Mouse (Mus musculus) spleen, postnatal 4 days (tissue): Measurements from ENCODE around the gene Ccnb1ip1.

ENCODE experiments used
- DNase-seq, 2 experiments: peaks; one replicate each; pipeline ENCODE4 v3.0.0; 2022; ENCODE audit warnings: low spot score in 2 of 2

Ccnb1ip1 gene

GRCm38 (mm10) chr14:50784391-50785250 lies 22.9 kb downstream of the Ccnb1ip1 start:
- DNase-seq, result no peak

GRCm38 (mm10) chr14:50782166-50782565 lies 25.4 kb downstream of the Ccnb1ip1 start:
- DNase-seq, result no peak

GRCm38 (mm10) chr14:50771342-50771741 lies 36.2 kb downstream of the Ccnb1ip1 start:
- DNase-seq, result no peak

- no peak for DNase-seq
Measured at GRCm38 (mm10) chr14:50765736-50766135, 41.8 kb downstream of the Ccnb1ip1 start.

- DNase-seq, result no peak
Measured at GRCm38 (mm10) chr14:50758416-50759085, 49.0 kb downstream of the Ccnb1ip1 start.

- DNase-seq, result no peak
Measured at GRCm38 (mm10) chr14:50744994-50745393, 62.5 kb downstream of the Ccnb1ip1 start, which contains the start of gene Olfr749. Gene Olfr749, minus strand, starts transcription at chr14:50745094.

DNA sequence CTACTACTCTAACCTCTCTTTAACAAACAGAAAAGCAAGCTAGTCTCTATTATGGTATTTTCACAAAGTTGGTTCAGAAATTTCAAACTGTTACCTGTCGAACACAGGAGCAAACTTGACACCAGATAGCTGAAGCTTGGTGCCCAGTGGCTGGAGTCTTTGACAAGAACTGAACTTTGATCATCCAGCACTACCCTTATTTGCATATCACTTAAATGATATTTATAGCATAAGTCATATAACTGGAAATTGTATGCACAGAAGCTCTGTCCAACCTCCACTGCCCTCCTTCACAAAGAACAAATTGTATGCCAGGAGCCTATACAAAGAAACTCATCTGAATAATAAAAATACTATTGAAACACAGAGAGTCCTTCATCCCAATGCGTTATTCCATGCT lies 65.9 kb downstream of the Ccnb1ip1 start:
- DNase-seq, result no peak

DNA sequence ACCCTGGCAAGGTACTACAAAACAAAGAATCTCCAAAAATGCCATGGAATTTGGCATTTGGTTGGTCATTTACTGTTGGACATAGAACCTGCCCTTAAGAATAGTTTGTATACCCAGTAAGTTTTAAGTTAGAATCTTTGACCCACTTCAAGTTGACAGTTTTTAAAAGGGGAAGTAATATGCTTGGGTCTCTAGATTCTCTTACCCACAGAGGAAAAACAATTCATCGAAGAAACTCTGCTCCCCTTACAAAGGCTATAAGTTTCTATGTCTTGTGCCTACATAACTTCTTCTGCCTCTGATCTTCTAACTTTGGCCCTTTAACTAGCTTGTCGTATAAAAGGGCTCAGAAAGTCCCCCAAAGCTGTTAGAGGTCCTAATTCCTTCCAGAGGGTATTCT lies 67.2 kb downstream of the Ccnb1ip1 start:
- no peak for DNase-seq
